ENCODE assay signal across 8 mouse cellular contexts in the genomic region with DNA sequence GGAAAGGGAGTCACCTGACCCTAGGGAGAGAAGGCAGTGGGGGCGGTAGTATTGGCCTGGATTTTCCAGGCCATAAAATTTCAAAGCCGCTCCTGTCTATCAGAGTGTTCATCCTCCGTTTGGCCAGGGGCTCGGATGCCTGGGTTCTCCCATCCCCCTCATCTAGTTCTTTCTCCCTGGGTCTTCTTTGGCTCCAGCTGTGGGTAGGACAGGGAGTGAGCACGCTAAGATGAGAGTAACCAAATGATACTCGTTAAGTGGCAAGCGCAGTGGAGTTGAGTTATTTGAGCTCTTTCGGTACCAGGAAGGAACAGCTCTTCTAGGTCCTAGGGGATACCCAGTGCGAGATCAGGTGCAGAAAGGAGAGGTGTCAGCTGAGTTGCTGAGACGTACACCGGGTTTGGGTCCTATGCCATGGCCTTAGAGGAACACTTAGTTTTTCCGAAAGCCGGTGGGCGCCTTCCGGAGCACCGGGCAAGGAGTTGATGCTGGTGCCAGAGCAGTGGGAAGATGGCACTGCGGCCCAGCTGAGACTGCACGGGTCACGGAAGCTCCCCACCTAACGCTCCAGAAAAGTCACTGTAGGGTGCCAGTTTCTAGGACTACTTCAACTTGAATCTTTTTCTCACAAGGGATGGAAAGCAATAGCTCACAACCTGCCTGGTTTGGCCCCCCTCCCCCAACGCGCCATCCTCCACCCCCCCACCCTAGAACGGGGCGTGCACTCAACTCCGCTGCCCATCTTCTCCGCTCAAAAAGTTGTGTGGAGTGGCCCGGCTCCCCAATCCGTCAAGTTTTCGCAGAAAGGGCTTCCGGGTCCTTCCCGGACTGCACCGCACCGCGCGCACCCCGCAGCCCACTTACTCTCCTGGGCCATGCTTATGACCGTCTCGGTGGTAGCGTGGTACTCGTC. TPM values are rescaled to one million over a fixed set of nuclear protein-coding genes. Genes with fewer than 3 reads are reported as not detected.
DNase-seq lines count a peak whose midpoint lies in the region; ATAC-seq and TF ChIP-seq lines count a peak whose summit lies in the region.

No protein-coding gene starts in this region.

- 0 out of 2 replicates have a peak, but pooled peaks cover 6% of the 10 kb centered on the region for H3K27me3 ChIP-seq in lung, embryonic 14.5 days (ENCODE audit: insufficient read depth, low read length)
- no peaks in the 10 kb centered on the region for H3K27me3 ChIP-seq in hindbrain, embryonic 16.5 days (replicated peaks; ENCODE audit: control insufficient read depth, insufficient read depth, low read length)
- no peaks in the 10 kb centered on the region; the same call in 1 of the 2 replicates for H3K27me3 ChIP-seq in midbrain, embryonic 14.5 days (ENCODE audit: control insufficient read depth, insufficient read depth, low read length)

- WGBS in lung, embryonic 14.5 days = under 1% methylated on average over 40 of the region's 40 CpGs
- under 1% methylated on average over 40 of the region's 40 CpGs for WGBS in hindbrain, embryonic 16.5 days
- under 1% methylated on average over 40 of the region's 40 CpGs for WGBS in midbrain, embryonic 14.5 days

- H3K9ac ChIP-seq in lung, embryonic 14.5 days = peak overlapping the region; percentile 83
- H3K9ac ChIP-seq in hindbrain, embryonic 16.5 days (ENCODE audit: low read depth, low read length) = peak overlapping the region; percentile 88
- H3K9ac ChIP-seq in midbrain, embryonic 14.5 days (replicated peaks; ENCODE audit: low read length) = peak overlapping the region; percentile 78

- no peak for TF ChIP-seq CTCF in lung, embryonic 14.5 days (IDR thresholded peaks at IDR 0.05; ENCODE audit: low read depth)

- DNase-seq in lung, embryonic 14.5 days = peak; percentile 33
- no peak for DNase-seq in lung, postnatal 36 days
- DNase-seq in embryo, embryonic 10.5 days (ENCODE audit: low spot score) = peak; percentile 50
- DNase-seq in midbrain, embryonic 14.5 days = peak; percentile 37
- DNase-seq in c-Kit-positive CD71-positive TER-119-positive erythroid progenitor cells, embryonic 14.5 days (ENCODE audit: low spot score) = no peak
- DNase-seq in urinary bladder, postnatal 14 days (ENCODE audit: low spot score) = no peak
- no peak for DNase-seq in left cerebral cortex, adult 8-10 months (ENCODE audit: low spot score in 2 of 2)

- H3K9me3 ChIP-seq in lung, embryonic 14.5 days (ENCODE audit: low read depth, low read length) = no peaks in the 10 kb centered on the region
- H3K9me3 ChIP-seq in hindbrain, embryonic 16.5 days (ENCODE audit: control insufficient read depth, low read length) = no peaks in the 10 kb centered on the region
- no peaks in the 10 kb centered on the region for H3K9me3 ChIP-seq in midbrain, embryonic 14.5 days (ENCODE audit: control insufficient read depth, low read length)

- 0 out of 2 replicates have a peak, but pooled peaks cover 17% of the 10 kb centered on the region for H3K36me3 ChIP-seq in lung, embryonic 14.5 days (ENCODE audit: insufficient read depth)
- H3K36me3 ChIP-seq in hindbrain, embryonic 16.5 days (ENCODE audit: control insufficient read depth, insufficient read depth, low read length) = 0 out of 2 replicates have a peak, but pooled peaks cover 2% of the 10 kb centered on the region
- H3K36me3 ChIP-seq in midbrain, embryonic 14.5 days (ENCODE audit: control insufficient read depth, insufficient read depth, low read length) = peaks cover 16% of the 10 kb centered on the region

- H3K4me3 ChIP-seq in lung, embryonic 14.5 days (ENCODE audit: low read depth, low read length) = peak overlapping the region; percentile 60
- peak overlapping the region; percentile 91 for H3K4me3 ChIP-seq in hindbrain, embryonic 16.5 days (ENCODE audit: low read length)
- peak overlapping the region; percentile 64 for H3K4me3 ChIP-seq in midbrain, embryonic 14.5 days (replicated peaks; ENCODE audit: low read depth, low read length)

- peaks cover 11% of the 10 kb centered on the region for H3K4me1 ChIP-seq in lung, embryonic 14.5 days (ENCODE audit: insufficient read depth)
- H3K4me1 ChIP-seq in hindbrain, embryonic 16.5 days (ENCODE audit: control insufficient read depth, insufficient read depth, low read depth, low read length) = peaks cover 26% of the 10 kb centered on the region
- H3K4me1 ChIP-seq in midbrain, embryonic 14.5 days (ENCODE audit: control insufficient read depth, insufficient read depth, low read length) = peaks cover 28% of the 10 kb centered on the region

- ATAC-seq in lung, embryonic 14.5 days (ENCODE audit: insufficient read depth) = peak; percentile 4
- peak; percentile 3; the same call in 1 of the 2 replicates for ATAC-seq in hindbrain, embryonic 16.5 days
- no peak for ATAC-seq in midbrain, embryonic 14.5 days (ENCODE audit: low FRiP score, low TSS enrichment)

- H3K27ac ChIP-seq in lung, embryonic 14.5 days (ENCODE audit: low read depth) = peak overlapping the region; percentile 90
- peak overlapping the region; percentile 94 for H3K27ac ChIP-seq in hindbrain, embryonic 16.5 days (ENCODE audit: low read depth, low read length)
- peak overlapping the region; percentile 96 for H3K27ac ChIP-seq in midbrain, embryonic 14.5 days (replicated peaks; ENCODE audit: low read depth, low read length)

- peak overlapping the region; percentile 93 for H3K4me2 ChIP-seq in lung, embryonic 14.5 days
- H3K4me2 ChIP-seq in hindbrain, embryonic 16.5 days (ENCODE audit: low read length) = peak overlapping the region; percentile 59
- H3K4me2 ChIP-seq in midbrain, embryonic 14.5 days (ENCODE audit: low read length) = peak overlapping the region; percentile 92

RNA-seq across cellular contexts. Expression of gene Gdf11, which starts 0.9 kb away (rescaled TPM):
- polyA plus RNA-seq in lung, embryonic 14.5 days (2014; fragmentation: Nextera tagmentation; extraction: Ambion mirVana) = 3.5 and 4.5 TPM in 2 replicates
- polyA plus RNA-seq in hindbrain, embryonic 16.5 days (2015; fragmentation: Nextera tagmentation; extraction: Ambion mirVana) = 5.8 and 6.5 TPM in 2 replicates
- polyA plus RNA-seq in midbrain, embryonic 14.5 days (2014; fragmentation: Nextera tagmentation; extraction: Ambion mirVana) = 7.9 and 9.6 TPM in 2 replicates
- total RNA-seq in left cerebral cortex, adult 8-10 months (2022) = 10 to 100 TPM; 13.3 to 15.2 (median 13.9) TPM

RNA-seq across cellular contexts. Expression of gene Cd63, which starts 10.2 kb away (rescaled TPM):
- 458 and 459 TPM in 2 replicates for polyA plus RNA-seq in lung, embryonic 14.5 days (2014; fragmentation: Nextera tagmentation; extraction: Ambion mirVana)
- polyA plus RNA-seq in hindbrain, embryonic 16.5 days (2015; fragmentation: Nextera tagmentation; extraction: Ambion mirVana) = 322 and 343 TPM in 2 replicates
- 120 and 138 TPM in 2 replicates for polyA plus RNA-seq in midbrain, embryonic 14.5 days (2014; fragmentation: Nextera tagmentation; extraction: Ambion mirVana)
- 100 to 1,000 TPM in 2 of 4 experiments, 10 to 100 TPM in 2; 67.2 to 139 (median 94.1) TPM for total RNA-seq in left cerebral cortex, adult 8-10 months (2022)

RNA-seq across cellular contexts. Expression of gene Rdh5, which starts 32.0 kb away (rescaled TPM):
- polyA plus RNA-seq in lung, embryonic 14.5 days (2014; fragmentation: Nextera tagmentation; extraction: Ambion mirVana) = 10.5 and 12.5 TPM in 2 replicates
- 29.6 and 30.0 TPM in 2 replicates for polyA plus RNA-seq in hindbrain, embryonic 16.5 days (2015; fragmentation: Nextera tagmentation; extraction: Ambion mirVana)
- 11.6 and 15.2 TPM in 2 replicates for polyA plus RNA-seq in midbrain, embryonic 14.5 days (2014; fragmentation: Nextera tagmentation; extraction: Ambion mirVana)
- 10 to 100 TPM in 2 of 4 experiments, 1 to 10 TPM in 2; 5.0 to 12.3 (median 8.9) TPM for total RNA-seq in left cerebral cortex, adult 8-10 months (2022)

RNA-seq across cellular contexts. Expression of gene Bloc1s1, which starts 33.2 kb away (rescaled TPM):
- polyA plus RNA-seq in lung, embryonic 14.5 days (2014; fragmentation: Nextera tagmentation; extraction: Ambion mirVana) = 175 and 180 TPM in 2 replicates
- 247 and 278 TPM in 2 replicates for polyA plus RNA-seq in hindbrain, embryonic 16.5 days (2015; fragmentation: Nextera tagmentation; extraction: Ambion mirVana)
- polyA plus RNA-seq in midbrain, embryonic 14.5 days (2014; fragmentation: Nextera tagmentation; extraction: Ambion mirVana) = 249 and 282 TPM in 2 replicates
- total RNA-seq in left cerebral cortex, adult 8-10 months (2022) = 100 to 1,000 TPM in 1 of 4 experiments, 10 to 100 TPM in 3; 83.3 to 106 (median 89.5) TPM

RNA-seq across cellular contexts. Expression of gene Itga7, which starts 43.0 kb away (rescaled TPM):
- polyA plus RNA-seq in lung, embryonic 14.5 days (2014; fragmentation: Nextera tagmentation; extraction: Ambion mirVana) = 1.5 and 2.1 TPM in 2 replicates
- 12.7 and 12.8 TPM in 2 replicates for polyA plus RNA-seq in hindbrain, embryonic 16.5 days (2015; fragmentation: Nextera tagmentation; extraction: Ambion mirVana)
- 3.4 and 4.9 TPM in 2 replicates for polyA plus RNA-seq in midbrain, embryonic 14.5 days (2014; fragmentation: Nextera tagmentation; extraction: Ambion mirVana)
- 10 to 100 TPM; 12.6 to 15.5 (median 13.9) TPM for total RNA-seq in left cerebral cortex, adult 8-10 months (2022)

Comparison
In these comparisons a context has a peak if more than half of its experiments do, and no peak if none do; other contexts are left out.
1. DNase-seq: peak in lung, embryonic 14.5 days (single experiment), embryo, embryonic 10.5 days (single experiment) and midbrain, embryonic 14.5 days (single experiment); none in lung, postnatal 36 days (single experiment), c-Kit-positive CD71-positive TER-119-positive erythroid progenitor cells, embryonic 14.5 days (single experiment), urinary bladder, postnatal 14 days (single experiment) and left cerebral cortex, adult 8-10 months (0 of 2).
2. Peak in every context shown above with its lines, with median percentiles within 50 percentile points of each other: H3K27ac ChIP-seq, H3K4me2 ChIP-seq, H3K4me3 ChIP-seq and H3K9ac ChIP-seq.